Mouse (Mus musculus) embryonic facial prominence, embryonic 10.5 days (tissue): Measurements from ENCODE around the gene Fgr. TPM values are rescaled to one million over a fixed set of nuclear protein-coding genes. Genes with fewer than 3 reads are reported as not detected.
A peak's percentile ranks its signal among the peaks of the same experiment; 100 is the strongest.

Experiments used
- DNase-seq: peaks from one replicate; pipeline ENCODE4 v3.0.0-alpha.2; 2017; ENCODE audit warnings: low spot score
- H3K27ac ChIP-seq: fragments of 300-500 bp; sonication (generic); replicated peaks from 2 replicates; pipeline ENCODE4 v1.5.1; 2016; ENCODE audit warnings: mild to moderate bottlenecking
- H3K27me3 ChIP-seq: fragments of 300-500 bp; sonication (generic); replicated peaks from 2 replicates; pipeline ENCODE4 v1.6.1; 2016; ENCODE audit warnings: low read depth, mild to moderate bottlenecking; ENCODE audit not compliant: poor library complexity, severe bottlenecking
- H3K36me3 ChIP-seq: fragments of 300-500 bp; sonication (generic); replicated peaks from 2 replicates; pipeline ENCODE4 v1.6.1; 2016; ENCODE audit warnings: mild to moderate bottlenecking, moderate library complexity
- H3K4me1 ChIP-seq: fragments of 300-500 bp; sonication (generic); 2 replicates; pipeline ENCODE4 v1.6.1; 2016
- H3K4me3 ChIP-seq: fragments of 300-500 bp; sonication (generic); 2 replicates; pipeline ENCODE4 v1.5.1; 2016; ENCODE audit warnings: mild to moderate bottlenecking, moderate library complexity
- H3K9me3 ChIP-seq: fragments of 300-500 bp; sonication (generic); 2 replicates; pipeline ENCODE4 v1.6.1; 2016; ENCODE audit warnings: mild to moderate bottlenecking
- WGBS: fragments of 180-500 bp; shearing (Covaris S2); methylation state at CpG from one replicate; pipeline ENCODE4 v1.1.7; 2016; 5-methylcytosine and 5-hydroxymethylcytosine counted together
- polyA plus RNA-seq: library from polyadenylated mRNA; unstranded; fragments of >200 nt; fragmentation: Nextera tagmentation; extraction: Ambion mirVana; gene quantifications from 2 replicates; pipeline ENCODE4 v1.2.1, GENCODE M21; 2016

Fgr gene
- polyA plus RNA-seq, 1 experiment from 2014 or later: 0.21 TPM

GRCm38 (mm10) chr4:133024969-133025685, 51.2 kb downstream of the Fgr start:
- no peak for DNase-seq

GRCm38 (mm10) chr4:133026272-133026671, 52.4 kb downstream of the Fgr start:
- Histone ChIP-seq H3K9me3 (no peaks in the 10 kb centered on the region), H3K27ac (peak overlapping the region; percentile 79), H3K27me3 (no peaks in the 10 kb centered on the region), H3K4me3 (no peak overlapping the region), H3K36me3 (peaks cover 54% of the 10 kb centered on the region), H3K4me1 (peaks cover 88% of the 10 kb centered on the region)
- DNase-seq: no peak
- 80% methylated on average over 10 of the region's 10 CpGs for WGBS

More at GRCm38 (mm10) chr4:133024969-133025685, 51.2 kb downstream of the Fgr start:
- Histone ChIP-seq H3K27ac (peak overlapping the region; percentile 79), H3K36me3 (peaks cover 51% of the 10 kb centered on the region), H3K4me3 (peak overlapping the region; percentile 21), H3K9me3 (no peaks in the 10 kb centered on the region), H3K27me3 (no peaks in the 10 kb centered on the region), H3K4me1 (peaks cover 99% of the 10 kb centered on the region)
- 31% methylated on average over 10 of the region's 10 CpGs for WGBS

DNA sequence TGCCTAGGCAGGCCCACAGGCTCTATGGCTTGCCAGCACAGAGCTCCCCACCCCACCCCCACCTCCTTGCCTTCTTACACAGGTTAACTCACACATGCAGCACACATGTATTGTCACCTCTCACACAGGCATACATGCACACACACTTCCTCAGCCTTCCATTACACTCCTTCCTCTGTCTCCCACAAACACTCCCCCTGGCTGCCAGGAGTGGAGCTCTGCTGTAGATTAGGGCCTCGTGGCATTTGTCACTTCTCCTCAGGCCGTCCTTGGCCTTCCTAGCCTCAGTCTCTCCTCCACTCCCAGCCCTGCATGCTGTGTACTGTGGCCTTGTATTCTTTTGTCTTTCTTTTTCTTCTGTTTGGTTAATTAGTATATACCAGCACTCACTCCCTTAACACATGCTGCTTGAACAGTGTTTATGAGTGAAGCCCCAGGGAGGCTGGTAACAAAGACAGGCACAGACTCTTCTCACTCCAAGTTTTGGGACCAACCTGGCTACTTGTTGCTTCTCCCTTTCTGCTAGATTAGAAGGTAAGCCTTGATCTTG, 53.0 kb downstream of the Fgr start:
- H3K4me3 ChIP-seq: no peak overlapping the region
- H3K9me3 ChIP-seq: no peaks in the 10 kb centered on the region
- no peak for DNase-seq
- peaks cover 60% of the 10 kb centered on the region for H3K36me3 ChIP-seq
- H3K27me3 ChIP-seq: no peaks in the 10 kb centered on the region
- H3K27ac ChIP-seq: peak overlapping the region; percentile 79
- peaks cover 82% of the 10 kb centered on the region for H3K4me1 ChIP-seq
- 40% methylated on average over 2 of the region's 2 CpGs for WGBS

GRCm38 (mm10) chr4:133027721-133028120, 53.8 kb downstream of the Fgr start:
- H3K36me3 ChIP-seq: peaks cover 67% of the 10 kb centered on the region
- peaks cover 74% of the 10 kb centered on the region for H3K4me1 ChIP-seq
- H3K27ac ChIP-seq: no peak overlapping the region
- no peaks in the 10 kb centered on the region for H3K27me3 ChIP-seq
- H3K4me3 ChIP-seq: no peak overlapping the region
- no peaks in the 10 kb centered on the region for H3K9me3 ChIP-seq
- no peak for DNase-seq
- 67% methylated on average over 10 of the region's 10 CpGs for WGBS

DNA sequence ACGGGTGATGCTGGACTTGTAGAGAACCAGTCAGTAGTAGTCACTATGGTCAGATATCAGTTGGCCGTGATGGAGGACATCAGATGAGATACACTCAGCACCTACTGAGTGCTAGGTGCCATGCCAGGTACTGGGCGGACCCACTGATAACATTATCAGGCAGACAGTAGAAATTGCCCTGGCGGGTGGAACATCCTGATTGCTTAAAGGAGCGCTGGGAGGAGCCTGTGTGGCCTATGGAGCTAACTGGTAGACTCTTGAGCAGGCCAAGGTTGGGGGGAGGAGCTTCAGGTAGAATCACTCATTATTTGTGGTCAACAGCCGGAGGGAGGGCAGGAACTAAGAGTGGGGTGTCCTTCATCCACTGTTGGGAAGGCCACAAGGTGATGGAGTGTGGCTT, 54.3 kb downstream of the Fgr start:
- H3K9me3 ChIP-seq: no peaks in the 10 kb centered on the region

DNA sequence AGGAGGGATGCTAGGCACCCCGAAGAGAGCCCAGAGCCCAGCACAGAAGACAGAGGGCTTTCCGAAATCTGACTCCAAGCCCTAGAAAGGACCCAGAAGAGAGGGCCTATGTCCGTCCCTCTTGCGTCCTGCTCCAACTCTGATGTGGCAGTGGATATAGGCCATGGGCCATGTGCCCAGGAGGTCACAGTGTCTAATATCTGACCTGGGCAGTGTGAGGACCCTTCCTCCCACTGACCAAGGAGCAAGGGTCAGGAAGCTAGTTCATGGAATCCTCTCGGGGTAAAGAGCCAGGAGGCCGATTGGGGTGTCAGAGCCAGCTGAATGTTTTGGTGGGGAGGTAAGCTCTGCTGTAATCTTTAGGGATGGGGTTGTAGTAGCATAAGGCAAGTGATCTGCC, 55.0 kb downstream of the Fgr start:
- H3K9me3 ChIP-seq: no peaks in the 10 kb centered on the region
- no peak overlapping the region; the same call in 1 of the 2 replicates for H3K27ac ChIP-seq
- WGBS: 73% methylated on average over 6 of the region's 6 CpGs
- H3K4me3 ChIP-seq: no peak overlapping the region
- H3K4me1 ChIP-seq: peaks cover 62% of the 10 kb centered on the region
- no peak for DNase-seq
- H3K27me3 ChIP-seq: no peaks in the 10 kb centered on the region
- H3K36me3 ChIP-seq: peaks cover 71% of the 10 kb centered on the region

More for the DNA sequence above, 54.3 kb downstream of the Fgr start:
- DNase-seq: no peak
- H3K36me3 ChIP-seq: peaks cover 68% of the 10 kb centered on the region
- 88% methylated on average over 6 of the region's 6 CpGs for WGBS
- no peak overlapping the region for H3K4me3 ChIP-seq
- H3K4me1 ChIP-seq: peaks cover 69% of the 10 kb centered on the region
- H3K27me3 ChIP-seq: no peaks in the 10 kb centered on the region
- no peak overlapping the region for H3K27ac ChIP-seq

GRCm38 (mm10) chr4:133032410-133033095, 58.7 kb downstream of the Fgr start:
- H3K27me3 ChIP-seq: peaks cover 12% of the 10 kb centered on the region

DNA sequence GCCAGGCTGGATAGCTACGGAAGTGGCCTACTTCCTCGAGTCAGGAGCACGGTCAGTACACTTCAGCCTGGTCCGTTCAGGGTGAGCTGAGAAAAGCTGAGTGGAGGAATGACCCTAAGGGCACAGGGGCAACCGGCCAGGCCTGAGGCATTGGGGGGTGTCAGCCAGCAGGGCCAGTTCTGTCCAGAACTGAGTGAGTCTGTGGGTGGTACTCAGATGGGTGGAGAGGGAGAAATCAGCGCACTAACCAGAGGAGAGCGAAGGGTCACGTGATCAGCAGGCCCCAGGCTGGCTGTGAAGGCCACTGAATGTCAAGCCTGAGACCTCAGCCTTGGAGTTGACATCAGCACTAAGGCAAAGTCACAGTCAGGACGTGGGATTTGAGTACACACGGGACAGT, 60.6 kb downstream of the Fgr start:
- Histone ChIP-seq H3K9me3 (no peaks in the 10 kb centered on the region), H3K27me3 (peaks cover 25% of the 10 kb centered on the region), H3K4me3 (no peak overlapping the region), H3K36me3 (peaks cover 49% of the 10 kb centered on the region), H3K4me1 (peaks cover 52% of the 10 kb centered on the region), H3K27ac (no peak overlapping the region)
- DNase-seq: no peak
- 73% methylated on average over 10 of the region's 10 CpGs for WGBS

More at GRCm38 (mm10) chr4:133032410-133033095, 58.7 kb downstream of the Fgr start:
- DNase-seq: no peak
- peaks cover 50% of the 10 kb centered on the region for H3K4me1 ChIP-seq
- H3K36me3 ChIP-seq: peaks cover 61% of the 10 kb centered on the region
- 86% methylated on average over 8 of the region's 8 CpGs for WGBS
- no peaks in the 10 kb centered on the region for H3K9me3 ChIP-seq
- H3K27ac ChIP-seq: no peak overlapping the region
- H3K4me3 ChIP-seq: no peak overlapping the region

DNA sequence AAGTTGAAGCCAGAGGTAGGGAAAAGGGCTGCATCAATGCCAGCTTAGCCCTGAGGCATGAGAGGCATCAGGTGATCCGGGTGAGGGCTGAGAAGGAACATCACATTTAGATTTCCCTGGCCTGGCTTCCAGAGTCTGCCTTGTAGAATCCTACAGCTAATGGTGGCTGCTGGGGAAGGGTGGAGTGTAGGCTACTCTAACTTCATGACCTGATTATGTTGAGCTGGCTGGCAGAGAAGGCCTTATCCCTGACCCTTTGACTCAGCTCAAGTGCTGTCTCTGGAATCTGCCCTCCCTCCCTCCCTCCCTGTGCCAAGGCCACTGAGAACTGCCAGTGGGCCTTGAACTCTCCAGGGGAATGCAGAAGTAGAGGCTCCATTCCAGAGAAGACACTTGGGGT, 61.6 kb downstream of the Fgr start:
- Histone ChIP-seq H3K27ac (no peak overlapping the region), H3K9me3 (no peaks in the 10 kb centered on the region), H3K4me1 (peaks cover 54% of the 10 kb centered on the region), H3K4me3 (no peak overlapping the region), H3K27me3 (peaks cover 32% of the 10 kb centered on the region), H3K36me3 (peaks cover 43% of the 10 kb centered on the region)
- no peak for DNase-seq
- WGBS: 91% methylated on average over 1 of the region's 1 CpGs

- Histone ChIP-seq H3K36me3 (peaks cover 43% of the 10 kb centered on the region), H3K4me3 (no peak overlapping the region), H3K27me3 (peaks cover 36% of the 10 kb centered on the region), H3K27ac (no peak overlapping the region), H3K4me1 (peaks cover 59% of the 10 kb centered on the region), H3K9me3 (no peaks in the 10 kb centered on the region)
- DNase-seq: no peak
- WGBS: 79% methylated on average over 3 of the region's 3 CpGs
These were observed 62.1 kb downstream of the Fgr start for GRCm38 (mm10) chr4:133035946-133036345.

GRCm38 (mm10) chr4:133037293-133037692, 63.4 kb downstream of the Fgr start:
- Histone ChIP-seq H3K27me3 (peaks cover 36% of the 10 kb centered on the region), H3K9me3 (no peaks in the 10 kb centered on the region), H3K27ac (0 out of 2 replicates have a peak overlapping the region, but pooled peaks have one; percentile 31), H3K36me3 (peaks cover 32% of the 10 kb centered on the region), H3K4me3 (peak overlapping the region; percentile 78), H3K4me1 (peaks cover 72% of the 10 kb centered on the region)
- no peak for DNase-seq
- WGBS: 31% methylated on average over 9 of the region's 9 CpGs

- WGBS: 23% methylated on average over 6 of the region's 6 CpGs
- H3K4me1 ChIP-seq: peaks cover 78% of the 10 kb centered on the region
- H3K4me3 ChIP-seq: peak overlapping the region; percentile 78
- DNase-seq: no peak
- H3K27me3 ChIP-seq: peaks cover 36% of the 10 kb centered on the region
- no peak overlapping the region for H3K27ac ChIP-seq
- H3K36me3 ChIP-seq: peaks cover 27% of the 10 kb centered on the region
- H3K9me3 ChIP-seq: no peaks in the 10 kb centered on the region
These were observed 63.9 kb downstream of the Fgr start for GRCm38 (mm10) chr4:133037798-133038197.
